Mouse (Mus musculus): Measurements from ENCODE around the gene Dmrtb1. TPM values are rescaled to one million over a fixed set of nuclear protein-coding genes. Genes with fewer than 3 reads are reported as not detected.

Dmrtb1 gene
- total RNA-seq, 2 experiments from 2014 or later = 0.40 to 0.43 TPM

- DNase-seq (ENCODE audit: low spot score in 2 of 2) = no peak
These were observed 2.8 kb downstream of the Dmrtb1 start for GRCm38 (mm10) chr4:107681099-107681849.

GRCm38 (mm10) chr4:107680311-107681098 lies 3.5 kb downstream of the Dmrtb1 start:
- no peak for DNase-seq (ENCODE audit: low spot score in 2 of 2)

GRCm38 (mm10) chr4:107675645-107676044 lies 8.4 kb downstream of the Dmrtb1 start:
- DNase-seq (ENCODE audit: low spot score in 2 of 2) = no peak

GRCm38 (mm10) chr4:107674322-107674644 lies 9.7 kb downstream of the Dmrtb1 start:
- DNase-seq (ENCODE audit: low spot score in 2 of 2) = no peak

DNA sequence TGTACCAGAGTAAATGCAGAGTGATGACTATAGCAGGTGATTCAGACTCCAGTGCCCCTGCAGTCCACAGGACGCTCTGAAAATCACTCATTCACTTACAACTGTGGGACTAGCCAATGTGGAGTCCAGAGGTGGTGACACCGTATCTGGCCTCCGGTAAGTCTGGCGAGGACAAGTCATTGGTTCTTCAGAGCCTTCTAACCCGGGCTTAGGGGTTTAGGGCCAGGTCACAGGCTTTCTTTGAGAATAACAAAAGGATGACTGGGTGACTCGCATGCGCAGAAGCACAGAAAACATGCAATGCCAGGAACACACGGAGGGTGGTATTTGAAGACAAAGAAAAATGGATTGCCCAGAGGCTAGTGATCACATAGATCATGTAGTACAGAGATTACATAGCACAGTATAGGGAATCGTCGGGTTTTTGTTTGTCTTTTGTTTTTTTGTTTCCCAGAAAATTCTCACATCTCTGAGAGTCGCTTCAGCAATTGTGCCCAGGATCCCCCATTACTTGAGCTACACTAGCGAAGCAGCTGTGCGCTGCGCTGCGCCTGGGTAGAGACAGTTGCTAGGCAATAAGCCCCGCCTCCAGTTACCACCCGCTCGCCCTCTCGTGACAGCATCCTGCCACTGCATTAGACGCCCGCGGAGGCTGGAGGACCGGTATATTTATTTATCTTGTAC lies 10.2 kb downstream of the Dmrtb1 start:
- DNase-seq (ENCODE audit: low spot score in 2 of 2) = peak; percentile 74 to 86

GRCm38 (mm10) chr4:107670731-107671130 lies 13.3 kb downstream of the Dmrtb1 start:
- peak; percentile 78 to 90 for DNase-seq (ENCODE audit: low spot score in 2 of 2)

- DNase-seq (ENCODE audit: low spot score in 2 of 2) = no peak
These were observed 15.5 kb downstream of the Dmrtb1 start for GRCm38 (mm10) chr4:107668514-107668913.

- DNase-seq (ENCODE audit: low spot score in 2 of 2) = no peak
These were observed 23.4 kb downstream of the Dmrtb1 start for GRCm38 (mm10) chr4:107660649-107661048.

DNA sequence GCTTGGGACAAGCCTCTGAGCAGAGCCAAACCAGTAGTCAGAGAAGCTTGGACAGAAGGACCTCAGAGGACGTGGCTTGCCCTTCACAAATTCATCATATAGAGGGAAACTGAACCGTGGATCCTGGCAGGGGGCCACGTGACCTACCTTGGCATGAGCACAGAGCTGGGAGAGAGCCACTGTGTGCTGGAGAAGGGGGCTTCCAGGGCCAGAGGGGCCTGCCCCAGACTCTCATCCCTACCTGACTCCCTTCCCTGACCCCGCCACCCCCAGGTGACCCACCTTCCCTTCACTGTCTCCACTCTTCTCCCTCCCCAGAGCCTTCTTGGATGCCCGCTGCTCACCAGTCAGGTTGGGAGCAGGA lies 30.8 kb downstream of the Dmrtb1 start:
- DNase-seq (ENCODE audit: low spot score in 2 of 2) = no peak

DNA sequence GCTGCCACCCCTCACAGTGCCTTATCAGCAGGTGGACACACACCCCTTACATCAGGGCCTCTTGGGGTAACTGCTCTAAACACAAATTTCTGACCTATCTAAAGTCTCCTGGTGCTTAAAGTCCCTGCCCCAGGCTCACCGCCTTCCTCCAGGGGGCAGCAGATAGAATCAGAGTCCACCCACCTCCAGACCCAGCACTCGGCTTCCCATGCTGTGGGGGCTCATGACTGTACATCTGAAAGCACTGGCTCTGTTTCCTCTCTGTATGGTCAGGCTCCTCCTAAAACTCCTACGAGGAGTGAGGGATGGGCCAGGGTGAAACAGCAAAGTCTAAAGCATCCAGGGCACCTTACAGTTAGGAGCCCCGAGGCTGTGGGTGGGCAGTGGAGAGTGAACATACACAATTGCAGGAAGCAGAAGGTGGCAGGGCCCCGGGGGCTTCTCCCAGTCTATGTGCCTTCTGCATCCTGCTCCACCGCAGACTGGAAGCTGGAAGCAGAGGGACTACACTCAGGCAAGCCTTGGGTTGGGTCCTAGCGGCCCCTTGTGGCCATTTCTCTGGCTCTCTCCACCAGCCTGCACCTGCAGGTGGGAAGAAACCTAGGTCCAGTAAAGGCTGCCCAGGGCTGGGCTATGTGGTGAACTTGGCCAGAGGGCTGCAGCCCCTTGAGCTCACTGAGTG lies 31.3 kb downstream of the Dmrtb1 start:
- DNase-seq (ENCODE audit: low spot score in 2 of 2) = peak; percentile 76 to 91

- peak in 1 of 2 experiments; percentile 50 for DNase-seq (ENCODE audit: low spot score in 2 of 2)
These were observed 33.0 kb downstream of the Dmrtb1 start for GRCm38 (mm10) chr4:107651021-107651496.

- no peak for DNase-seq (ENCODE audit: low spot score in 2 of 2)
These were observed 35.0 kb downstream of the Dmrtb1 start for GRCm38 (mm10) chr4:107648959-107649485.

DNA sequence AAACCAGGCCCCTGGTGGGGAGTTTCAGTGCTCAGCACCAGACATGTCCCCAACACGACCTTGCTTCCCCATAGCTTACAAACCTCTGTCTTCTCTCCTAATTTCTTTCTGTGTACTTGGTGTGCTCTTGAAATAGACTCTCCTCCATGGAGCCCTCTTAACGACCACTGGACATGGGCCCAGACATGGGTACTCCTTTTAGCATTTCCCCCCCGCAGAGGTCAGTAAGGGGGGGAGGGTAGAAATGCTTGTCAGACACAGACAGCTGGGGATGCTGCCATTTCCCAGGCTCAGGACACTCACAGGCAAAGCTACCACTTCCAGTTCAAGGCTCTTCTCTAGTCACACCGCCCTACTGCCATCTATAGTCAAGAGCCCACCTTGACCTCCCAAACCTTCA lies 42.4 kb downstream of the Dmrtb1 start:
- no peak for DNase-seq (ENCODE audit: low spot score in 2 of 2)

DNA sequence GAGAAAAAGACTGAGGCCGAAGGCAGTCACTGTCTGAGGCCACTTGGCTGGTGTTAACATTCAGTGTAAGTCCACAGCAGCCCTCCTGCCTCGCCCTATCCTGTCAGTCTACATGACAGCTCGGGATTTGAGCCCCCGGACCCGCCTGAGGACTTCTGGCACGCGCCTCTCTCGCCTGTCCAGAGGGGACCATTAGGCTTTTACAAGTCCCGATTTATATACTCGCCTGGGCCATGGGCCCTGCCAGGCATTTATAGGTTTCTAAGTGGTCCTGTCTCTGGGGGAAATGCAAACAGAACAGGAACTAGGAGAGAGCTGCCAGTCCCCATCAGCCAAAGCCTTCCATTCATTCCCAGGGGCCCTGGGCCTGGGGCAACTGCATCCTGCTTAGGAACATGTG lies 45.7 kb downstream of the Dmrtb1 start:
- DNase-seq (ENCODE audit: low spot score in 2 of 2) = no peak

DNA sequence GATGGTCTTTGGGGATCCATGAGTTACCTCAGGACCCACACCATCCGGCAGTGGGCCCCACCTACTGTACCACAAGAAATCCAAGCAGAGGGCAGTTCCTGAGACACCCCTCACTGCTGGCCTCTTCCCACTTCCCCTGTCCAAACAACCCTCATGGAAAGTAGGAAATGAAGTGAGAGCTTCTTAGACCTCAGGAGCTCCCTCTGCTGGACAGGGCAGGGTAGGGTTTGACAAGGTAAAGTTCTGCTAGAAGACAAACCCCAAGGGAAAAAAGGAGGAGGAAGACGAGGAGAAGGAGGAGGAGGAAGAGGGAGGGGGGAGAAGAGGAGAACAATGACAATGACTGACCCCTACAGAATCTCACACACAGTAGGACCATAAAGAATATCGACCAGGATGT lies 46.4 kb downstream of the Dmrtb1 start:
- peak in 1 of 2 experiments; percentile 44 for DNase-seq (ENCODE audit: low spot score in 2 of 2)

DNA sequence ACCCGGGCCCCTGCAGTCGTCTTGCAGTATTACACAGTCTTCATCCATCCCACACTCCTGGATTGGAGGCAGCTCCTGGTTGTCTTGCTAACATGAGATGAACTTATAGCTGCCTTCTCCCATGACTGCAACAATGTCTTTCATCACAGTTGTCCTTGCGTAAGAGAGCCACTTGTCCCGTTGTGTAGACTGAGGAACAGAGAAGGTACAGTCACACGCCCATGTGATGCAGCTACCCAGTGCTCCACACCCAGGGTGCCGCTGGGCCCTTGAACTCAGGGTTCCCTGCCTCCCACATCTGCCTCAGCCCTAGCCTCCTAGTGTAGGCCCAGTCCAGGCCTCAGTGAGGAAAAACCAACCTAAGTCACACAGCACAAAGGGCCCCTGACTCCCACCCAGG lies 47.9 kb downstream of the Dmrtb1 start:
- DNase-seq (ENCODE audit: low spot score in 2 of 2) = no peak

- no peak for DNase-seq (ENCODE audit: low spot score in 2 of 2)
These were observed 49.4 kb downstream of the Dmrtb1 start for GRCm38 (mm10) chr4:107634631-107635030.

- no peak for DNase-seq (ENCODE audit: low spot score in 2 of 2)
These were observed 55.1 kb downstream of the Dmrtb1 start for GRCm38 (mm10) chr4:107628921-107629411.

GRCm38 (mm10) chr4:107628226-107628625 lies 55.8 kb downstream of the Dmrtb1 start:
- no peak for DNase-seq (ENCODE audit: low spot score in 2 of 2)
